Mouse (Mus musculus): ENCODE measurements around the gene Fbxl12. TPM values are rescaled to one million over a fixed set of nuclear protein-coding genes. Genes with fewer than 3 reads are reported as not detected.
A peak's percentile ranks its signal among the peaks of the same experiment; 100 is the strongest.
"Not testable (repeated sequence)": the region's sequence is repeated elsewhere in the genome, so short reads cannot be mapped to it uniquely, and the experiment has no call there.

Fbxl12 gene
- total RNA-seq, 1 experiment from 2014 or later = 12.6 TPM

- no peak for ATAC-seq (replicated peaks; ENCODE audit: insufficient number of reproducible peaks, low FRiP score, low TSS enrichment, poor library complexity, severe bottlenecking)
Observed at GRCm38 (mm10) chr9:20662325-20662724, 17.8 kb upstream of the Fbxl12 start.

DNA sequence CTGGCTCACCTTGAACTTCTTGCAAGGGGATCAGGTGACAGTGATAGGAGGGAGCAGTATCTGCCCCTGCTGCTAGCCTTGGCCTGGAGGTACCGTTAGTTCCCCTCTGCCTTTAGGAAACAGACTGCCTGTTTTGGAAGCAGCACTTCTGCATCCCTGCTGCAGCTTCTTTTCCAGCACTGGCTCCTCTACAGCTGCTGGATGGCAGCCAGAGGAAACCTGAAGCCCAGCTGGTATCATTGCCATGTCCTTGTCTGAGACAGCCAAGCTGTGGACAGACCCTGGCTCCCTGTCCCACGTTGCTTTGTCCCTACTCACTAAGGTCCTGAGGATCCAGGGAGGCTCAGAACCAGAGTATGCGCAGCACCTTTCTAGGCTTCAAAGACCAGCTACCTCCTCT is 13.0 kb upstream of the Fbxl12 start:
- no peak for ATAC-seq (replicated peaks; ENCODE audit: insufficient number of reproducible peaks, low FRiP score, low TSS enrichment, poor library complexity, severe bottlenecking)

DNA sequence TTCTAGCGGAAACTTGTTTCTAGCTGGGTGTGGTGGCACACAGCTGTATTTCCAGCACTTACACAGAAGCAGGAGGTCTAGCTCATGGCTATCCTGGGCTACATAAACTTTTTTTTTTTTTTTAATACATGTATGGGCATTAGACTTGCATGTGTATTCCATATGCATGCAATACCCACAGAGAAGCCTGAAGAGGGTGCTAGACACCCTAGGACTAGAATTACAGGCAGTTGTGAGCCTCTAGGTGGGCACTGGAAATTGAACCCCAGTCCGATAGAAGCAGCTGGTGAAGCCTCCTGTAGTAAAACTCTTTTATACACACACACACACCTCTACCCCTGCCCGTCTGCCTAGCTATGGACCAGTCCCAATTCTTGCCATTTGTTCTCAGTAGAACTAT is 9.3 kb upstream of the Fbxl12 start:
- ATAC-seq (replicated peaks; ENCODE audit: insufficient number of reproducible peaks, low FRiP score, low TSS enrichment, poor library complexity, severe bottlenecking) = no peak

DNA sequence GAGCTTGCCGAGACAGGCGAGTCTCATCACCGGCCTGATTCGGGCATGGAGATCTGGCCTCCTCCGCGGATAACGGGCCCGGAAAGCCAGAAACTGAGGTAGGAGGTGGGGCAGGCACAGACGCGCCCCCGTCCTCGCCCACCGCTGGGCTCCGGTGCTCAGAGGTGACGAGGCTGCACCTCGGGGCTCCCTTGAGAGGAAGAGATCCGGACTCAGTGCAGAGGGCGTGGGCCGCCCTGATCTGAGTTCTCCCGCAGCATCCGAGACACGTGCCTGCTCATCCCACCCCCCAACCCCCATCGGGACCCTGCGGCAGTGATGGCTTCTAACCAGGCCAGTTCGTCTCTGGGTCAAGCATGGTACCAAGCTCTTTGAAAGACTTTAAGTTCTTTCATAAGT is 7.7 kb upstream of the Fbxl12 start:
- ATAC-seq (replicated peaks; ENCODE audit: insufficient number of reproducible peaks, low FRiP score, low TSS enrichment, poor library complexity, severe bottlenecking) = no peak

DNA sequence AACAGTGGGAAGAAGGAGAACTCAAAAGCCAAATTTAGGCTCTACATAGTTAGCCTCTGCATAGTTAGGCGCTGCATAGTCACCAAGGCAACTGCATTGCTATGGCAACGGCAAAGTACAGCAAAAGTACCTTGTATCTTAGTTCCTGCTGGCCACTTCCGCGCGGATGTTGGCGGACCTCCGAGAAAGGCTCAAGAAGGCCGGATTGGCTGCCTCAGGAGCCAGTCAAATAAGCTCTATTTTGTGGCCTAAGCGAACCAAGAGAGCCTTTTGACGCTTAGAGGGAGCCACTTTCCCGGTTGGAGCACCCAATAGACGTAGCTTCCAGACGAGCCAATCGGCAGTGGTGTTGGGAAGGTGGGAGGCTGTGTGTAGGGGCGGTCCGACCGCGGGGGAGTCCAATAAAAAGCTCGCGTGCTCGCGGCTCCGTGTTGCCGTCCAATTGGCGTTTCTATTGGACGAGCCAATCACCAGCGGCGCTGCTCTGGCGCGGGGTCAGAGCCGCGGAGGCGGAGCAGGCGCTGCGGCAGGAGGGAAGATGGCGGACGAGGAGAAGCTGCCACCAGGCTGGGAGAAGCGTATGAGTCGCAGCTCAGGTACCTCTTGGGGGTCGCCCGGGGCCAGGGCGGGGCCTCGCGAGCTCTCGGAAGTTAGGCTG is 7.2 kb upstream of the Fbxl12 start, which contains the start of gene Pin1:
TSS of gene Pin1 (plus strand) at position 494 of the 658 bp plus-strand sequence.
- peak; percentile 95 for ATAC-seq (replicated peaks; ENCODE audit: insufficient number of reproducible peaks, low FRiP score, low TSS enrichment, poor library complexity, severe bottlenecking)

GRCm38 (mm10) chr9:20645121-20645520 is 554 bp upstream of the Fbxl12 start:
- 0 out of 2 replicates have a peak, but pooled peaks have one; percentile 19 for ATAC-seq (replicated peaks; ENCODE audit: insufficient number of reproducible peaks, low FRiP score, low TSS enrichment, poor library complexity, severe bottlenecking)

GRCm38 (mm10) chr9:20643781-20644180 is 786 bp downstream of the Fbxl12 start:
- ATAC-seq (replicated peaks; ENCODE audit: insufficient number of reproducible peaks, low FRiP score, low TSS enrichment, poor library complexity, severe bottlenecking) = no peak

DNA sequence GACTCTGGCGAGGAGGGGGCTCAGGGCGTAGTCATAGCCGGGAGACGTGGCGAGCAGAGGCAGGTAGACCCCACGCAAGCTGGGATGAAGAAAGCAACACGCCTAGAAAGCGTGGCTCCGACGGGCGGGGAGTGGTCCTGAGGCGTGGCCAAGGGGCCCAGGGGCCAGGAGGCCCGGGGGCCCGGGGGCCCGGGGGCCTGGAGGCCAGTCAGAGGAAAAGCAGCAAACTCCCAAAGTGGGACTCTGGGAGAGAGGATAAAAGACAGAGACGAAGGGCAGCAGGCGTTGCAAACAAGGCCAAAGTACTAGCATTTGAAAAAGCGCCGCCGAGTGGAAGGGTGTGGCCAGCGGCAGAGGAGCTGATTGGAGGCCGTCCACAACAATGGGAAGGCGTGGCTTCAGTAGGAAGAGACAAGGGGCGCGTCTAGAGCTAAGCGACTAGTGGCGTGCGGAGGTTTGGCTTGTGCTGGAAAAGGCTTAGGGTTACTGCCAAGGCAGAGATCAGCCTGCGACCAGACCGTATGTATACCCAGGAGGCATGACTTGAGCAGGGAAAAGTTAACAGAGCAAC is 1.6 kb downstream of the Fbxl12 start:
- ATAC-seq (replicated peaks; ENCODE audit: insufficient number of reproducible peaks, low FRiP score, low TSS enrichment, poor library complexity, severe bottlenecking) = peak; percentile 86

- ATAC-seq (replicated peaks; ENCODE audit: insufficient number of reproducible peaks, low FRiP score, low TSS enrichment, poor library complexity, severe bottlenecking) = no peak
Observed at GRCm38 (mm10) chr9:20642101-20642895, 2.3 kb downstream of the Fbxl12 start, which contains the start of gene Ubl5. Gene Ubl5, plus strand, starts transcription at chr9:20642878.

DNA sequence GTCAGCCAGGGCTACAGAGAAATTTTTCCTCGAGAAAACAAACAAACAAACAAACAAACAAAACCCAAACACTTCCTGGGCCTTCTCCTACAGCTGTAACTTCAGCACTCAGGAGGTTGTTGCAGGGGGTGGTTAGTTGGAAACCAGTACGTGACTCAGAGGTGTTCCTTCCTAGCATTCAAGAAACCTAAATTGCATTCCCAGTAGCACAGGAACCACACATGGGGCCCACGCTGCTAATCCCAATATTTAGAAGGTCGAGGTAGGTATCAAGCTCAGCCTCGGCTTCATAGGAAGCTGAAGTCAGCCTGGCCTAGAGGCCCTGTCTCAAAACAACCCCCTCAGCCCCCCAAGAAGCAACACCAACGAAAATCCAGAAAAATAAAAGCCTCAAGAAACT is 3.1 kb downstream of the Fbxl12 start:
- no peak for ATAC-seq (replicated peaks; ENCODE audit: insufficient number of reproducible peaks, low FRiP score, low TSS enrichment, poor library complexity, severe bottlenecking)

DNA sequence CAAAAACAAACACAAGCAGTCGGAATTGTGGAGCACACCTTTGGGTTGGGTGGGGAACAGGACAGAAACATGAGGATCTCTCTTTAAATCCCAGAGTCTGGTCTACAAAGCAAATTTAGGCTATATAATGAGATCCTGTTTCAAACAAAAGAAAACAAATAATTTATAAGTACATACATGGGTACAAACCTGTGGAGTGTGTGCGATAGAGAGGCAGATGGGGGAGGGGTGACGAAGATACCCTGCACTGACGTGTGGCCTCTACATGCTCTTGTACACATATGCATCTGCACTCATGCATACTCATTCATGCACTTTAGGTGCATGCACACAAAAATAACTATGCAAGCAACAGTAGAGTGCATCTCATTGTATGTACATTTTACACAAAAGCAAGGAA is 5.1 kb downstream of the Fbxl12 start:
- no peak for ATAC-seq (replicated peaks; ENCODE audit: insufficient number of reproducible peaks, low FRiP score, low TSS enrichment, poor library complexity, severe bottlenecking)

- no peak for ATAC-seq (replicated peaks; ENCODE audit: insufficient number of reproducible peaks, low FRiP score, low TSS enrichment, poor library complexity, severe bottlenecking)
Observed at GRCm38 (mm10) chr9:20638552-20638951, 6.0 kb downstream of the Fbxl12 start.

- ATAC-seq (replicated peaks; ENCODE audit: insufficient number of reproducible peaks, low FRiP score, low TSS enrichment, poor library complexity, severe bottlenecking) = no peak
Observed at GRCm38 (mm10) chr9:20636790-20637189, 7.8 kb downstream of the Fbxl12 start.

DNA sequence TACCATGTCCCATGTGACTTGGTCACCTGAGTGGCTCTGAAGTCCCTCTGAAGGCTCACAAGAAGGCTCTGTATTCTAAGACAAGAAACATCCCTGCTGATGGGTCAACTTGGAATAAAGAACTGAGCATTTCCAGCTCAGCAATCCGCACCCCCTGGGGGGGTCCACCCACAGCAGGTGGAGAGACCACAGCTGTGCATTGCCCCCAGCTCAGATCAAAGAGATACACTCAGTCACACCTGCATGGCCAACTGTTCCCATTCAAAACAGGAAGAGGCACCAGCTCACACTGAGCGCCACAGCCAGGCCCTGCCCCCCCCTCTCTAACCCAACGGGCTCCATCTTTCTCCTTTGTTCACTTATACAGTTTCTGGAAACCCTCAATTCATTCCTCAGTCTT is 8.3 kb downstream of the Fbxl12 start:
- no peak for ATAC-seq (replicated peaks; ENCODE audit: insufficient number of reproducible peaks, low FRiP score, low TSS enrichment, poor library complexity, severe bottlenecking)

GRCm38 (mm10) chr9:20635676-20636075 is 8.9 kb downstream of the Fbxl12 start:
- ATAC-seq (replicated peaks; ENCODE audit: insufficient number of reproducible peaks, low FRiP score, low TSS enrichment, poor library complexity, severe bottlenecking) = not testable (repeated sequence)

- ATAC-seq (replicated peaks; ENCODE audit: insufficient number of reproducible peaks, low FRiP score, low TSS enrichment, poor library complexity, severe bottlenecking) = no peak
Observed at GRCm38 (mm10) chr9:20631332-20631731, 13.2 kb downstream of the Fbxl12 start.

DNA sequence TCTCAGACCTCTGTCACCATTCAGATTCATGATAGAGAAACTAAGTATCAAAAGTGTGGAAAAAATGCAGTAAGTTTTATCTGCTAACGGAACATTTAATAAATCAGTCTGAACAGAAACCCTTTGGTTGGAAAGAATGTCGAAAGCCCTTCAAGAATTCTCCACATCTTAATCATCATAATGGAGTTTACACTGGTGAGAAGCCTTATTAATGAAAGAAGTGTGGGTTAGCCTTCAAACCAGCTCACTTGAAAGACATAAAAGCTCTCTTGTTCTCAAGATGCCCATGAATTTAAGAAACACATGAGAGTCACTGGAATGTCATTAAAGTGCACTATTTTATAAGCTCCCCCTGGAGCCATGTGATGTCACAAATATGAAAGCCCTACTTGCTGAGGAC is 27.9 kb downstream of the Fbxl12 start:
- ATAC-seq (replicated peaks; ENCODE audit: insufficient number of reproducible peaks, low FRiP score, low TSS enrichment, poor library complexity, severe bottlenecking) = no peak

GRCm38 (mm10) chr9:20611976-20612375 is 32.6 kb downstream of the Fbxl12 start:
- ATAC-seq (replicated peaks; ENCODE audit: insufficient number of reproducible peaks, low FRiP score, low TSS enrichment, poor library complexity, severe bottlenecking) = no peak

GRCm38 (mm10) chr9:20609831-20610464 is 34.6 kb downstream of the Fbxl12 start:
- no peak for ATAC-seq (replicated peaks; ENCODE audit: insufficient number of reproducible peaks, low FRiP score, low TSS enrichment, poor library complexity, severe bottlenecking)

All from monocyte, adult 5-6 weeks (primary cell).